Mouse (Mus musculus): ENCODE data around the gene Glipr2.

GRCm38 (mm10) chr4:43920602-43921001 lies 36.6 kb upstream of the Glipr2 start:
- no peak for TF ChIP-seq EP300 (IDR thresholded peaks at IDR 0.05; ENCODE audit: low read depth)
- peak; percentile 33; the same call in 1 of the 2 replicates for TF ChIP-seq CTCF (IDR thresholded peaks at IDR 0.05; ENCODE audit: low read depth)
